Mouse (Mus musculus) cerebellum, adult 2 months (tissue): Measurements from ENCODE around the gene Mgam. TPM values are rescaled to one million over a fixed set of nuclear protein-coding genes. Genes with fewer than 3 reads are reported as not detected.
"Not testable (repeated sequence)": the region's sequence is repeated elsewhere in the genome, so short reads cannot be mapped to it uniquely, and the experiment has no call there.

Experiments
- DNase-seq, 2 experiments: peaks; one replicate each; pipeline ENCODE4 v3.0.0; 2021
- H3K27ac ChIP-seq: fragments of 200-500 bp; 2 replicates; pipeline ENCODE4 v1.5.1; 2012; ENCODE audit warnings: low read length, control low read depth, inconsistent platforms; ENCODE audit not compliant: insufficient read depth
- H3K27me3 ChIP-seq: fragments of 200-500 bp; 2 replicates; pipeline ENCODE4 v1.6.1; 2012; ENCODE audit warnings: inconsistent platforms, mild to moderate bottlenecking, low read length, moderate library complexity; ENCODE audit not compliant: control insufficient read depth, insufficient read depth
- H3K4me1 ChIP-seq: fragments of 200-500 bp; 2 replicates; pipeline ENCODE4 v1.6.1; 2011; ENCODE audit warnings: low read length; ENCODE audit not compliant: control insufficient read depth, insufficient read depth
- H3K4me3 ChIP-seq: fragments of 200-500 bp; replicated peaks from 2 replicates; pipeline ENCODE3; 2011; ENCODE audit warnings: mild to moderate bottlenecking, low read depth, low read length, control low read depth; ENCODE audit not compliant: insufficient read depth
- CTCF ChIP-seq: fragments of 200-500 bp; IDR thresholded peaks from 2 replicates; pipeline ENCODE4 v1.5.1; 2011; ENCODE audit warnings: low read depth, mild to moderate bottlenecking, control low read depth, low read length, moderate library complexity, borderline replicate concordance; ENCODE audit not compliant: insufficient read depth
- POLR2A ChIP-seq: fragments of 200-500 bp; IDR thresholded peaks from 2 replicates; pipeline ENCODE4 v1.6.1; 2011; ENCODE audit warnings: low read length, control low read depth, borderline replicate concordance; ENCODE audit not compliant: insufficient read depth
- WGBS: fragments of 180-500 bp; shearing (Covaris S2); methylation state at CpG from one replicate; pipeline ENCODE4 v1.1.7; 2018; 5-methylcytosine and 5-hydroxymethylcytosine counted together
- polyA plus RNA-seq: library from polyadenylated mRNA; depleted of rRNA; stranded (reverse); fragments of >200 nt; gene quantifications from 2 replicates; pipeline ENCODE4 v1.2.3, GENCODE M21; 2012

Mgam gene
- polyA plus RNA-seq, 1 experiment: 0.08 TPM

- WGBS: 9% methylated on average over 2 of the region's 2 CpGs
- H3K27ac ChIP-seq: no peak overlapping the region
Observed at GRCm38 (mm10) chr6:40660930-40661329, 32.3 kb downstream of the Mgam start.

GRCm38 (mm10) chr6:40689180-40689579 is 60.5 kb downstream of the Mgam start:
- peak; percentile 59; the same call in 1 of the 2 replicates for TF ChIP-seq CTCF
- TF ChIP-seq POLR2A: no peak
- Histone ChIP-seq H3K27me3 (no peaks in the 10 kb centered on the region), H3K4me3 (no peak overlapping the region), H3K27ac (no peak overlapping the region), H3K4me1 (no peaks in the 10 kb centered on the region)
- WGBS: 4% methylated on average over 5 of the region's 5 CpGs
- DNase-seq: peak; percentile 11 to 55

More at GRCm38 (mm10) chr6:40660930-40661329, 32.3 kb downstream of the Mgam start:
- Histone ChIP-seq H3K4me1 (no peaks in the 10 kb centered on the region), H3K27me3 (no peaks in the 10 kb centered on the region), H3K4me3 (no peak overlapping the region)
- DNase-seq: no peak
- TF ChIP-seq POLR2A (no peak), CTCF (no peak)

DNA sequence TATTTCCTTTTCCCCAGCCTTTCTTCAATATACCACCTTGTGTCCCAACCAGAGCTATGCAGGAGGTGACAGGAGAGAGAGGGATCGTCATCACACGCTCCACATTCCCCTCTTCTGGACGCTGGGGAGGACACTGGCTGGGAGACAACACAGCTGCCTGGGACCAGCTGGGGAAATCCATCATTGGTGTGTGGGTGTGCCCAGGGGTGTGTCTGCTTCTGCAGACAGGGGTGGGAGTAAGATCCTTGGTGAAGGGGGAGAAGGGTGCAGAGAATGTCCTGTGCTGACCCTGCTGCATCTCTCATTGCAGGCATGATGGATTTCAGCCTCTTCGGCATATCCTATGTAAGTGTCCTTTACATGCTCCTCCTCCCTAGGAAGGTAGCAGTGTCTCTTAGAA is 63.4 kb downstream of the Mgam start:
- H3K4me1 ChIP-seq, H3K4me3 ChIP-seq, DNase-seq, H3K27ac ChIP-seq, H3K27me3 ChIP-seq: not testable (repeated sequence)
- WGBS: 50% methylated on average over 4 of the region's 4 CpGs

GRCm38 (mm10) chr6:40713494-40713893 is 84.9 kb downstream of the Mgam start:
- DNase-seq, H3K4me3 ChIP-seq, H3K4me1 ChIP-seq, H3K27ac ChIP-seq, H3K27me3 ChIP-seq: not testable (repeated sequence)
- 87% methylated on average over 5 of the region's 5 CpGs for WGBS

- WGBS: 74% methylated on average over 1 of the region's 1 CpGs
- TF ChIP-seq CTCF: no peak
- TF ChIP-seq POLR2A: no peak
- DNase-seq: no peak
- Histone ChIP-seq H3K27ac (no peak overlapping the region), H3K4me1 (no peaks in the 10 kb centered on the region), H3K27me3 (no peaks in the 10 kb centered on the region), H3K4me3 (no peak overlapping the region)
Observed at GRCm38 (mm10) chr6:40715705-40716104, 87.1 kb downstream of the Mgam start.

- 68% methylated on average over 4 of the region's 4 CpGs for WGBS
- not testable (repeated sequence) for DNase-seq, H3K4me3 ChIP-seq, H3K27me3 ChIP-seq, H3K27ac ChIP-seq, H3K4me1 ChIP-seq
Observed at GRCm38 (mm10) chr6:40728506-40728905, 99.9 kb downstream of the Mgam start.

DNA sequence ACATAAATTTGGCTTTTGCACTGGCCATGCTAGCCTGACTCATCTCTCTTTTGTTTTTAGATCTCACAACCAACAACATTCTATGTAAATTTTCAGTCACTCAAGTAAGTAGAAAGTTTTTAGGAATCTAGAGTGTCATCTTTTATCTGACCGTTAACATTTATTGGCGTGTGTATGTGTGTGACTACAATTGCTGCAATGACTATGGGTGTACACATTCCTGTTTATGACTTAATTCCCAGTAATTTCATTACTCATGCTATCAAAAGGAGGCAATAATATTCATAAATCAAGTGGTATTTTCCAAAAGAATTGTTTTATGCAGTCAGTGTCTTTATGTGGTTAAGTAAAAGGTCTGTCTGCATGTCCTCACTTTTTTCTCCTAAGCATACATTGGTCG is 110.9 kb downstream of the Mgam start:
- 93% methylated on average over 3 of the region's 3 CpGs for WGBS
- no peak for DNase-seq
- Histone ChIP-seq H3K4me1 (no peaks in the 10 kb centered on the region), H3K27ac (no peak overlapping the region), H3K27me3 (no peaks in the 10 kb centered on the region), H3K4me3 (no peak overlapping the region)
- TF ChIP-seq CTCF (no peak), POLR2A (no peak)

DNA sequence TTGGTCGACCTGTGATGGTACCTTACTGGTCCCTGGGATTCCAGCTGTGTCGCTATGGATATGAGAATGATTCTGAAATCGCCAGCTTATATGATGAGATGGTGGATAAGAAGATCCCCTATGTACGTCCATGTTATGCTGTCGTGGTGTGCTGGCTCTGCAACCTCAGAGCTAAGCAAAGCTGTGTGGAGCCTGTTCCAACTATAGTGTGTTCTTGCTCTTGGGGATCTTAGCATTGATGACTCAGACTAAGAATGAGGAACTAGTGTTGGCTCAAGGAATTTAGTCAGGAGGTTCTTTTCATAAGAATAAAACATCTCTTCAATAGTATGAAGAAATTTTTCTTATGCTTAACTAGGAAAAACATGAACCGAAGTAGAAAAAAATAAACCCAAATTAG is 120.4 kb downstream of the Mgam start:
- not testable (repeated sequence) for DNase-seq, H3K4me1 ChIP-seq, H3K4me3 ChIP-seq, H3K27ac ChIP-seq, H3K27me3 ChIP-seq
- 75% methylated on average over 6 of the region's 6 CpGs for WGBS

- 92% methylated on average over 1 of the region's 1 CpGs for WGBS
- Histone ChIP-seq H3K4me1 (no peaks in the 10 kb centered on the region), H3K4me3 (no peak overlapping the region), H3K27me3 (no peaks in the 10 kb centered on the region), H3K27ac (no peak overlapping the region)
- TF ChIP-seq CTCF (no peak), POLR2A (no peak)
- no peak for DNase-seq
Observed at GRCm38 (mm10) chr6:40755948-40756347, 127.3 kb downstream of the Mgam start.

- not testable (repeated sequence) for H3K27ac ChIP-seq, H3K4me1 ChIP-seq, H3K27me3 ChIP-seq, DNase-seq, H3K4me3 ChIP-seq
- WGBS: 69% methylated on average over 4 of the region's 4 CpGs
Observed at GRCm38 (mm10) chr6:40757346-40757745, 128.7 kb downstream of the Mgam start.
